Mouse (Mus musculus) hindbrain, embryonic 12.5 days (tissue): ENCODE measurements around the gene D2hgdh. TPM values are rescaled to one million over a fixed set of nuclear protein-coding genes. Genes with fewer than 3 reads are reported as not detected.
A peak's percentile ranks its signal among the peaks of the same experiment; 100 is the strongest.

Experiments used
- ATAC-seq: fragments of 200-750 bp; cut with Nextera tagmentation; 2 replicates; pipeline ENCODE4 v1.8.0; 2017; ENCODE audit warnings: moderate TSS enrichment; ENCODE audit not compliant: low FRiP score
- H3K27ac ChIP-seq: fragments of 300-500 bp; sonication (generic); 2 replicates; pipeline ENCODE4 v1.5.1; 2016; ENCODE audit warnings: mild to moderate bottlenecking
- H3K27me3 ChIP-seq: fragments of 300-500 bp; sonication (generic); 2 replicates; pipeline ENCODE4 v1.6.1; 2016; ENCODE audit warnings: mild to moderate bottlenecking
- H3K36me3 ChIP-seq: fragments of 300-500 bp; sonication (generic); 2 replicates; pipeline ENCODE4 v1.6.1; 2016; ENCODE audit warnings: mild to moderate bottlenecking
- H3K4me1 ChIP-seq: fragments of 300-500 bp; sonication (generic); 2 replicates; pipeline ENCODE4 v1.6.1; 2016
- H3K4me2 ChIP-seq: fragments of 300-500 bp; sonication (generic); replicated peaks from 2 replicates; pipeline ENCODE4 v1.6.1; 2016; ENCODE audit warnings: mild to moderate bottlenecking
- H3K4me3 ChIP-seq: fragments of 300-500 bp; sonication (generic); 2 replicates; pipeline ENCODE4 v1.5.1; 2016; ENCODE audit warnings: mild to moderate bottlenecking
- H3K9ac ChIP-seq: fragments of 300-500 bp; sonication (generic); 2 replicates; pipeline ENCODE4 v1.6.1; 2016; ENCODE audit warnings: mild to moderate bottlenecking, moderate library complexity
- H3K9me3 ChIP-seq: fragments of 300-500 bp; sonication (generic); replicated peaks from 2 replicates; pipeline ENCODE4 v1.6.1; 2016; ENCODE audit warnings: mild to moderate bottlenecking
- WGBS: fragments of 180-500 bp; shearing (Covaris S2); methylation state at CpG from one replicate; pipeline ENCODE4 v1.1.7; 2016; 5-methylcytosine and 5-hydroxymethylcytosine counted together
- polyA plus RNA-seq: library from polyadenylated mRNA; unstranded; fragments of >200 nt; fragmentation: Nextera tagmentation; extraction: Ambion mirVana; gene quantifications from 2 replicates; pipeline ENCODE4 v1.2.1, GENCODE M21; 2016

The D2hgdh gene
- 16.8 and 17.0 TPM in 2 replicates for polyA plus RNA-seq

- H3K4me2 ChIP-seq: peak within 1 kb of the TSS; percentile 81
- no peaks in the 10 kb centered on the region for H3K27me3 ChIP-seq
- H3K4me3 ChIP-seq: peak within 1 kb of the TSS; percentile 45
- peak within 1 kb of the TSS; percentile 55 for H3K9ac ChIP-seq
- H3K27ac ChIP-seq: peak within 1 kb of the TSS; percentile 89
- peaks cover 13% of the 10 kb centered on the region for H3K36me3 ChIP-seq
- H3K9me3 ChIP-seq: no peaks in the 10 kb centered on the region
- H3K4me1 ChIP-seq: peaks cover 14% of the 10 kb centered on the region
- peak; percentile 22; the same call in 1 of the 2 replicates for ATAC-seq
- WGBS: 3% methylated on average over 10 of the region's 10 CpGs
Measured at GRCm38 (mm10) chr1:93824609-93825008, at the start of gene D2hgdh. TSS of gene D2hgdh (plus strand) at chr1:93824909.

GRCm38 (mm10) chr1:93776686-93777085 lies 48.0 kb upstream of the D2hgdh start:
- H3K27ac ChIP-seq: no peak overlapping the region
- WGBS: 93% methylated on average over 5 of the region's 5 CpGs
- H3K36me3 ChIP-seq: peaks cover 75% of the 10 kb centered on the region

GRCm38 (mm10) chr1:93786912-93787311 lies 37.8 kb upstream of the D2hgdh start:
- Histone ChIP-seq H3K4me1 (no peaks in the 10 kb centered on the region), H3K36me3 (peaks cover 96% of the 10 kb centered on the region), H3K4me2 (no peak overlapping the region), H3K9me3 (0 out of 2 replicates have a peak, but pooled peaks cover 7% of the 10 kb centered on the region), H3K9ac (no peak overlapping the region), H3K27me3 (no peaks in the 10 kb centered on the region), H3K27ac (no peak overlapping the region), H3K4me3 (no peak overlapping the region)
- no peak for ATAC-seq
- 89% methylated on average over 2 of the region's 2 CpGs for WGBS

More at GRCm38 (mm10) chr1:93776686-93777085, 48.0 kb upstream of the D2hgdh start:
- Histone ChIP-seq H3K27me3 (no peaks in the 10 kb centered on the region), H3K4me3 (no peak overlapping the region), H3K9me3 (no peaks in the 10 kb centered on the region), H3K9ac (no peak overlapping the region), H3K4me1 (no peaks in the 10 kb centered on the region), H3K4me2 (no peak overlapping the region)
- ATAC-seq: no peak

- Histone ChIP-seq H3K9ac (no peak overlapping the region), H3K36me3 (peaks cover 77% of the 10 kb centered on the region), H3K4me1 (no peaks in the 10 kb centered on the region), H3K4me2 (no peak overlapping the region), H3K27ac (no peak overlapping the region), H3K9me3 (0 out of 2 replicates have a peak, but pooled peaks cover 7% of the 10 kb centered on the region), H3K4me3 (no peak overlapping the region), H3K27me3 (no peaks in the 10 kb centered on the region)
- 96% methylated on average over 8 of the region's 8 CpGs for WGBS
- ATAC-seq: no peak
Measured at GRCm38 (mm10) chr1:93794526-93794925, 30.2 kb upstream of the D2hgdh start.

GRCm38 (mm10) chr1:93795886-93796285 lies 28.8 kb upstream of the D2hgdh start:
- 92% methylated on average over 8 of the region's 8 CpGs for WGBS

GRCm38 (mm10) chr1:93800670-93801503 lies 23.8 kb upstream of the D2hgdh start:
- H3K4me2 ChIP-seq: peak overlapping the region; percentile 72
- no peak for ATAC-seq
- 77% methylated on average over 21 of the region's 21 CpGs for WGBS
- peaks cover 25% of the 10 kb centered on the region for H3K36me3 ChIP-seq
- no peaks in the 10 kb centered on the region for H3K9me3 ChIP-seq
- H3K4me1 ChIP-seq: peaks cover 29% of the 10 kb centered on the region
- peak overlapping the region; percentile 84; the same call in 1 of the 2 replicates for H3K27ac ChIP-seq
- H3K9ac ChIP-seq: peak overlapping the region; percentile 78
- no peaks in the 10 kb centered on the region for H3K27me3 ChIP-seq
- peak overlapping the region; percentile 81 for H3K4me3 ChIP-seq

More at GRCm38 (mm10) chr1:93795886-93796285, 28.8 kb upstream of the D2hgdh start:
- H3K4me2 ChIP-seq: no peak overlapping the region
- no peak overlapping the region for H3K9ac ChIP-seq
- peaks cover 2% of the 10 kb centered on the region for H3K4me1 ChIP-seq
- H3K27ac ChIP-seq: no peak overlapping the region
- 0 out of 2 replicates have a peak, but pooled peaks cover 6% of the 10 kb centered on the region for H3K9me3 ChIP-seq
- peaks cover 69% of the 10 kb centered on the region for H3K36me3 ChIP-seq
- H3K27me3 ChIP-seq: no peaks in the 10 kb centered on the region
- no peak overlapping the region for H3K4me3 ChIP-seq
- no peak for ATAC-seq

- Histone ChIP-seq H3K4me1 (peaks cover 29% of the 10 kb centered on the region), H3K9ac (peak within 1 kb of the TSS; percentile 78), H3K27ac (peak within 1 kb of the TSS; percentile 84), H3K27me3 (no peaks in the 10 kb centered on the region), H3K4me2 (peak within 1 kb of the TSS; percentile 72), H3K9me3 (no peaks in the 10 kb centered on the region), H3K36me3 (peaks cover 34% of the 10 kb centered on the region), H3K4me3 (peak within 1 kb of the TSS; percentile 81)
- peak; percentile 57 for ATAC-seq
- under 1% methylated on average over 42 of the region's 42 CpGs for WGBS
Measured at GRCm38 (mm10) chr1:93801741-93802238, 22.9 kb upstream of the D2hgdh start, which contains the start of gene Dtymk. TSS of gene Dtymk (minus strand) at chr1:93801934.

- no peak overlapping the region for H3K4me3 ChIP-seq
- no peak overlapping the region for H3K27ac ChIP-seq
- no peak for ATAC-seq
- peak overlapping the region; percentile 78 for H3K4me2 ChIP-seq
- peaks cover 29% of the 10 kb centered on the region for H3K4me1 ChIP-seq
- H3K27me3 ChIP-seq: no peaks in the 10 kb centered on the region
- H3K36me3 ChIP-seq: peaks cover 37% of the 10 kb centered on the region
- H3K9ac ChIP-seq: peak overlapping the region; percentile 84; the same call in 1 of the 2 replicates
- WGBS: 90% methylated on average over 5 of the region's 5 CpGs
- no peaks in the 10 kb centered on the region for H3K9me3 ChIP-seq
Measured at GRCm38 (mm10) chr1:93802771-93803170, 21.9 kb upstream of the D2hgdh start.

- Histone ChIP-seq H3K9ac (peak within 1 kb of the TSS; percentile 84), H3K27me3 (no peaks in the 10 kb centered on the region), H3K9me3 (no peaks in the 10 kb centered on the region), H3K4me3 (peak within 1 kb of the TSS; percentile 88), H3K36me3 (peaks cover 36% of the 10 kb centered on the region), H3K4me2 (peak within 1 kb of the TSS; percentile 78), H3K4me1 (peaks cover 29% of the 10 kb centered on the region), H3K27ac (peak within 1 kb of the TSS; percentile 98)
- under 1% methylated on average over 87 of the region's 94 CpGs for WGBS
- ATAC-seq: peak; percentile 95
Measured at GRCm38 (mm10) chr1:93803556-93804507, 20.9 kb upstream of the D2hgdh start, which contains the start of gene Ing5. TSS of gene Ing5 (plus strand) at chr1:93803965.

- Histone ChIP-seq H3K4me3 (peak overlapping the region; percentile 88), H3K4me1 (peaks cover 29% of the 10 kb centered on the region), H3K27me3 (no peaks in the 10 kb centered on the region), H3K27ac (no peak overlapping the region), H3K36me3 (peaks cover 33% of the 10 kb centered on the region), H3K4me2 (peak overlapping the region; percentile 78), H3K9ac (peak overlapping the region; percentile 84), H3K9me3 (no peaks in the 10 kb centered on the region)
- ATAC-seq: no peak
- 89% methylated on average over 4 of the region's 4 CpGs for WGBS
Measured at GRCm38 (mm10) chr1:93804818-93805217, 19.9 kb upstream of the D2hgdh start.

GRCm38 (mm10) chr1:93805221-93805951 lies 19.3 kb upstream of the D2hgdh start:
- H3K9me3 ChIP-seq: no peaks in the 10 kb centered on the region
- H3K36me3 ChIP-seq: peaks cover 39% of the 10 kb centered on the region
- H3K27me3 ChIP-seq: no peaks in the 10 kb centered on the region
- H3K4me2 ChIP-seq: peak overlapping the region; percentile 78; the same call in 1 of the 2 replicates
- ATAC-seq: no peak
- peaks cover 29% of the 10 kb centered on the region for H3K4me1 ChIP-seq
- no peak overlapping the region for H3K4me3 ChIP-seq
- 84% methylated on average over 5 of the region's 5 CpGs for WGBS
- no peak overlapping the region for H3K27ac ChIP-seq
- H3K9ac ChIP-seq: no peak overlapping the region
